Comparison of ENCODE assay signal across 8 mouse cellular contexts in the genomic region with DNA sequence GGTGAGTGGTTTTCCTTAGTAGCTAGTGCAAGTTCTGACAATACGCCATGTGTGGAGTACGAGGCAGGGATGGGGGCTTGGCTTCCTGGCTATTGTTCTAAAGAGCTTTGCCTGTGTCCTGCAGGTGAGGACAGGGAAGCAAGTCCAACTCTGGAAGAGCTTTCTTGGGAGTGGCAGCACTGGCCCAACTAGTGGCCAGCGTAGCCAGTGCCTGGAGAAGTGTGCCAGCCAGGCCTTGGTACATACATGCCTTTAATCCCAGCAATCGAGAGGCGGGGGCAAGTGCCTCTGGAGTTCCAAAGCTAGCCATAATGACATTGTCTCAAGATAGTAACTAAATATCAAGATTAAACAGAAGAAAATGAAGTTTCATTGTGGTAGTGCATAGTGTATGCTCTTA. TPM values are rescaled to one million over a fixed set of nuclear protein-coding genes. Genes with fewer than 3 reads are reported as not detected.
DNase-seq lines count a peak whose midpoint lies in the region; ATAC-seq and TF ChIP-seq lines count a peak whose summit lies in the region.

No protein-coding gene starts in this region.

- peaks cover 3% of the 10 kb centered on the region for H3K4me1 ChIP-seq in testis, adult 2 months (ENCODE audit: control insufficient read depth, insufficient read depth, low read length)
- H3K4me1 ChIP-seq in embryonic facial prominence, embryonic 14.5 days (ENCODE audit: control insufficient read depth, insufficient read depth, low read length) = peaks cover 17% of the 10 kb centered on the region
- peaks cover 10% of the 10 kb centered on the region for H3K4me1 ChIP-seq in hindbrain, embryonic 14.5 days (replicated peaks; ENCODE audit: control insufficient read depth, insufficient read depth, low read length)
- H3K4me1 ChIP-seq in midbrain, embryonic 10.5 days = peaks cover 41% of the 10 kb centered on the region

- H3K27ac ChIP-seq in testis, adult 2 months (ENCODE audit: control insufficient read depth, insufficient read depth, low read depth, low read length) = peak overlapping the region; percentile 92
- H3K27ac ChIP-seq in embryonic facial prominence, embryonic 14.5 days (replicated peaks; ENCODE audit: low read depth, low read length) = peak overlapping the region; percentile 96
- peak overlapping the region; percentile 88 for H3K27ac ChIP-seq in hindbrain, embryonic 14.5 days
- H3K27ac ChIP-seq in midbrain, embryonic 10.5 days (replicated peaks) = peak overlapping the region; percentile 98

- H3K36me3 ChIP-seq in testis, adult 2 months (ENCODE audit: control insufficient read depth, insufficient read depth, low read length) = no peaks in the 10 kb centered on the region; the same call in none of the 2 replicates
- peaks cover 20% of the 10 kb centered on the region for H3K36me3 ChIP-seq in embryonic facial prominence, embryonic 14.5 days (ENCODE audit: control insufficient read depth, insufficient read depth, low read length)
- H3K36me3 ChIP-seq in hindbrain, embryonic 14.5 days (replicated peaks; ENCODE audit: control insufficient read depth, insufficient read depth) = peaks cover 5% of the 10 kb centered on the region; the same call in 1 of the 2 replicates
- peaks cover 23% of the 10 kb centered on the region for H3K36me3 ChIP-seq in midbrain, embryonic 10.5 days

- peak overlapping the region; percentile 64 for H3K4me2 ChIP-seq in embryonic facial prominence, embryonic 14.5 days (ENCODE audit: low read depth, low read length)
- peak overlapping the region; percentile 84 for H3K4me2 ChIP-seq in hindbrain, embryonic 14.5 days (replicated peaks)

- no peak for TF ChIP-seq POLR2A in testis, adult 2 months (IDR thresholded peaks at IDR 0.05; ENCODE audit: control insufficient read depth, low read depth, low read length)

- 58% methylated on average over 5 of the region's 5 CpGs for WGBS in embryonic facial prominence, embryonic 14.5 days
- 62% methylated on average over 5 of the region's 5 CpGs for WGBS in hindbrain, embryonic 14.5 days
- WGBS in midbrain, embryonic 10.5 days = 65% methylated on average over 5 of the region's 5 CpGs

- no peak for DNase-seq in testis, postnatal 10 days (ENCODE audit: low spot score)
- DNase-seq in embryonic facial prominence, embryonic 14.5 days (ENCODE audit: low spot score) = no peak
- no peak for DNase-seq in hindbrain, embryonic 14.5 days (ENCODE audit: low spot score)
- DNase-seq in midbrain, embryonic 10.5 days (ENCODE audit: low spot score) = no peak
- DNase-seq in left cerebral cortex, postnatal 4 days = no peak
- DNase-seq in layer of hippocampus, adult 11-12 months (ENCODE audit: low spot score) = no peak
- DNase-seq in layer of hippocampus, adult 18-20 months (ENCODE audit: low spot score in 2 of 2) = no peak

- no peaks in the 10 kb centered on the region for H3K9me3 ChIP-seq in embryonic facial prominence, embryonic 14.5 days (ENCODE audit: control insufficient read depth, low read length)
- no peaks in the 10 kb centered on the region for H3K9me3 ChIP-seq in hindbrain, embryonic 14.5 days (ENCODE audit: control insufficient read depth, low read length)
- H3K9me3 ChIP-seq in midbrain, embryonic 10.5 days (replicated peaks) = no peaks in the 10 kb centered on the region; the same call in 1 of the 2 replicates

- H3K4me3 ChIP-seq in testis, adult 2 months (ENCODE audit: control insufficient read depth, low read depth, low read length) = peak overlapping the region; percentile 91
- no peak overlapping the region for H3K4me3 ChIP-seq in embryonic facial prominence, embryonic 14.5 days (ENCODE audit: low read depth, low read length)
- H3K4me3 ChIP-seq in hindbrain, embryonic 14.5 days (replicated peaks; ENCODE audit: low read length) = peak overlapping the region; percentile 62
- H3K4me3 ChIP-seq in midbrain, embryonic 10.5 days = peak overlapping the region; percentile 66

- H3K9ac ChIP-seq in embryonic facial prominence, embryonic 14.5 days (ENCODE audit: low read depth, low read length) = peak overlapping the region; percentile 54
- H3K9ac ChIP-seq in hindbrain, embryonic 14.5 days = peak overlapping the region; percentile 54

- intact Hi-C loops in left cerebral cortex, postnatal 4 days (cut with DNase I) = no loop called here

- H3K27me3 ChIP-seq in testis, adult 2 months (ENCODE audit: control insufficient read depth, insufficient read depth, low read length) = no peaks in the 10 kb centered on the region
- no peaks in the 10 kb centered on the region for H3K27me3 ChIP-seq in embryonic facial prominence, embryonic 14.5 days (replicated peaks; ENCODE audit: control insufficient read depth, insufficient read depth, low read length)
- H3K27me3 ChIP-seq in hindbrain, embryonic 14.5 days (ENCODE audit: control insufficient read depth, insufficient read depth, low read length) = no peaks in the 10 kb centered on the region
- H3K27me3 ChIP-seq in midbrain, embryonic 10.5 days (ENCODE audit: low read depth, poor library complexity, severe bottlenecking) = no peaks in the 10 kb centered on the region

- TF ChIP-seq CTCF in testis, adult 2 months (IDR thresholded peaks at IDR 0.05; ENCODE audit: control insufficient read depth, insufficient read depth, insufficient replicate concordance, low read depth, low read length) = no peak

- ATAC-seq in embryonic facial prominence, embryonic 14.5 days (ENCODE audit: low read depth) = no peak
- no peak for ATAC-seq in hindbrain, embryonic 14.5 days (ENCODE audit: low FRiP score)

RNA-seq across cellular contexts. Expression of gene Ssmem1, which starts 0.6 kb away (rescaled TPM):
- 109 and 119 TPM in 2 replicates for polyA plus RNA-seq in testis, adult 2 months (2012; rRNA removed)
- 0.51 TPM in 1 of 2 replicates, not detected in the other for polyA plus RNA-seq in embryonic facial prominence, embryonic 14.5 days (2014; fragmentation: Nextera tagmentation; extraction: Ambion mirVana)
- 0.19 TPM in 1 of 2 replicates, not detected in the other for polyA plus RNA-seq in hindbrain, embryonic 14.5 days (2014; fragmentation: Nextera tagmentation; extraction: Ambion mirVana)
- polyA plus RNA-seq in midbrain, embryonic 10.5 days (2016; fragmentation: Nextera tagmentation; extraction: Ambion mirVana) = 0.22 and 0.36 TPM in 2 replicates
- 1 to 10 TPM in 1 of 2 experiments, under 1 TPM in 1; 0.56 to 1.2 TPM for total RNA-seq in left cerebral cortex, postnatal 4 days (2021)
- total RNA-seq in layer of hippocampus, adult 18-20 months (2021) = under 1 TPM; 0.54 to 0.63 TPM

RNA-seq across cellular contexts. Expression of gene Tmem209, which starts 0.7 kb away (rescaled TPM):
- polyA plus RNA-seq in testis, adult 2 months (2012; rRNA removed) = 77.8 and 92.3 TPM in 2 replicates
- 31.0 and 36.9 TPM in 2 replicates for polyA plus RNA-seq in embryonic facial prominence, embryonic 14.5 days (2014; fragmentation: Nextera tagmentation; extraction: Ambion mirVana)
- polyA plus RNA-seq in hindbrain, embryonic 14.5 days (2014; fragmentation: Nextera tagmentation; extraction: Ambion mirVana) = 32.9 and 33.2 TPM in 2 replicates
- 47.8 and 52.7 TPM in 2 replicates for polyA plus RNA-seq in midbrain, embryonic 10.5 days (2016; fragmentation: Nextera tagmentation; extraction: Ambion mirVana)
- 10 to 100 TPM; 17.7 to 19.7 TPM for total RNA-seq in left cerebral cortex, postnatal 4 days (2021)
- total RNA-seq in layer of hippocampus, adult 18-20 months (2021) = 10 to 100 TPM; 18.6 to 23.3 TPM

RNA-seq across cellular contexts. Expression of gene Cpa2, which starts 31.1 kb away (rescaled TPM):
- 1.1 and 1.4 TPM in 2 replicates for polyA plus RNA-seq in testis, adult 2 months (2012; rRNA removed)
- polyA plus RNA-seq in embryonic facial prominence, embryonic 14.5 days (2014; fragmentation: Nextera tagmentation; extraction: Ambion mirVana) = 3.3 and 4.5 TPM in 2 replicates
- polyA plus RNA-seq in hindbrain, embryonic 14.5 days (2014; fragmentation: Nextera tagmentation; extraction: Ambion mirVana) = 7.1 and 8.4 TPM in 2 replicates
- 22.0 and 22.8 TPM in 2 replicates for polyA plus RNA-seq in midbrain, embryonic 10.5 days (2016; fragmentation: Nextera tagmentation; extraction: Ambion mirVana)
- total RNA-seq in left cerebral cortex, postnatal 4 days (2021) = 1 to 10 TPM; 4.2 to 4.7 TPM
- total RNA-seq in layer of hippocampus, adult 18-20 months (2021) = under 1 TPM; 0.56 to 0.87 TPM

RNA-seq across cellular contexts. Expression of gene Cpa4, which starts 57.9 kb away (rescaled TPM):
- 0.05 TPM in 1 of 2 replicates, not detected in the other for polyA plus RNA-seq in testis, adult 2 months (2012; rRNA removed)
- polyA plus RNA-seq in embryonic facial prominence, embryonic 14.5 days (2014; fragmentation: Nextera tagmentation; extraction: Ambion mirVana) = 3.0 and 3.4 TPM in 2 replicates
- polyA plus RNA-seq in hindbrain, embryonic 14.5 days (2014; fragmentation: Nextera tagmentation; extraction: Ambion mirVana) = 1.2 TPM in 2 replicates
- 1.3 and 2.3 TPM in 2 replicates for polyA plus RNA-seq in midbrain, embryonic 10.5 days (2016; fragmentation: Nextera tagmentation; extraction: Ambion mirVana)
- under 1 TPM in 1 of 2 experiments, not detected in 1; 0.24 TPM for total RNA-seq in left cerebral cortex, postnatal 4 days (2021)
- not detected for total RNA-seq in layer of hippocampus, adult 18-20 months (2021)

Comparison
In these comparisons a context has a peak if more than half of its experiments do, and no peak if none do; other contexts are left out.
1. RNA of gene Ssmem1, which starts 0.6 kb away (polyA plus RNA-seq): 109 to 119 TPM in testis, adult 2 months; 0.51 TPM in embryonic facial prominence, embryonic 14.5 days, 0.22 to 0.36 TPM in midbrain, embryonic 10.5 days and 0.19 TPM in hindbrain, embryonic 14.5 days; every median in the first group is over 10 times any median in the second.
2. Peak in every context shown above with its lines, with median percentiles within 50 percentile points of each other: H3K27ac ChIP-seq.